Mouse (Mus musculus) hindbrain, postnatal 0 days (tissue): Measurements from ENCODE around the gene Gm13271. TPM values are rescaled to one million over a fixed set of nuclear protein-coding genes. Genes with fewer than 3 reads are reported as not detected.
"Not testable (repeated sequence)": the region's sequence is repeated elsewhere in the genome, so short reads cannot be mapped to it uniquely, and the experiment has no call there.

Source experiments
- ATAC-seq: fragments of 200-750 bp; cut with Nextera tagmentation; 2 replicates; pipeline ENCODE4 v1.8.0; 2017; ENCODE audit warnings: mild to moderate bottlenecking, moderate TSS enrichment, moderate library complexity
- DNase-seq: peaks from one replicate; pipeline ENCODE4 v3.0.0-alpha.2; 2015; ENCODE audit warnings: low spot score
- H3K27ac ChIP-seq: fragments of 300-500 bp; sonication (generic); 2 replicates; pipeline ENCODE4 v1.5.1; 2014; ENCODE audit warnings: mild to moderate bottlenecking
- H3K27me3 ChIP-seq: fragments of 300-500 bp; sonication (generic); 2 replicates; pipeline ENCODE4 v1.6.1; 2014; ENCODE audit warnings: low read length, mixed read lengths; ENCODE audit not compliant: insufficient read depth
- H3K36me3 ChIP-seq: fragments of 300-500 bp; sonication (generic); 2 replicates; pipeline ENCODE4 v1.6.1; 2014; ENCODE audit warnings: low read length, mixed read lengths; ENCODE audit not compliant: insufficient read depth
- H3K4me1 ChIP-seq: fragments of 300-500 bp; sonication (generic); 2 replicates; pipeline ENCODE4 v1.6.1; 2014; ENCODE audit warnings: antibody characterized with exemption, low read length, mixed read lengths; ENCODE audit not compliant: insufficient read depth
- H3K4me2 ChIP-seq: fragments of 300-500 bp; sonication (generic); 2 replicates; pipeline ENCODE4 v1.6.1; 2014; ENCODE audit warnings: low read depth, mild to moderate bottlenecking, low read length, moderate library complexity, mixed read lengths
- H3K4me3 ChIP-seq: fragments of 300-500 bp; sonication (generic); 2 replicates; pipeline ENCODE4 v1.5.1; 2014; ENCODE audit warnings: low read length
- H3K9ac ChIP-seq: fragments of 300-500 bp; sonication (generic); replicated peaks from 2 replicates; pipeline ENCODE4 v1.6.1; 2014; ENCODE audit warnings: mild to moderate bottlenecking, low read length, moderate library complexity, mixed read lengths
- H3K9me3 ChIP-seq: fragments of 300-500 bp; sonication (generic); 2 replicates; pipeline ENCODE4 v1.6.1; 2016; ENCODE audit warnings: low read length, mixed read lengths
- CTCF ChIP-seq: IDR thresholded peaks from 2 replicates; pipeline ENCODE4 v1.5.1; 2016; ENCODE audit warnings: antibody characterized with exemption, control low read depth, low read depth
- WGBS: fragments of 180-500 bp; shearing (Covaris S2); extraction: QIAGEN DNeasy Blood & Tissue Kit; methylation state at CpG from one replicate; pipeline ENCODE4 v1.1.7; 2014; 5-methylcytosine and 5-hydroxymethylcytosine counted together
- polyA plus RNA-seq: library from polyadenylated mRNA; unstranded; fragments of >200 nt; fragmentation: Nextera tagmentation; extraction: Ambion mirVana; gene quantifications from 2 replicates; pipeline ENCODE4 v1.2.1, GENCODE M21; 2015
- total RNA-seq: library from RNA; depleted of rRNA; stranded (reverse); fragments of >200 nt; gene quantifications from 2 replicates; pipeline ENCODE4 v1.2.3, GENCODE M21; 2014

Gm13271 gene
- total and polyA plus RNA-seq, 2 experiments from 2014 or later: not detected

DNA sequence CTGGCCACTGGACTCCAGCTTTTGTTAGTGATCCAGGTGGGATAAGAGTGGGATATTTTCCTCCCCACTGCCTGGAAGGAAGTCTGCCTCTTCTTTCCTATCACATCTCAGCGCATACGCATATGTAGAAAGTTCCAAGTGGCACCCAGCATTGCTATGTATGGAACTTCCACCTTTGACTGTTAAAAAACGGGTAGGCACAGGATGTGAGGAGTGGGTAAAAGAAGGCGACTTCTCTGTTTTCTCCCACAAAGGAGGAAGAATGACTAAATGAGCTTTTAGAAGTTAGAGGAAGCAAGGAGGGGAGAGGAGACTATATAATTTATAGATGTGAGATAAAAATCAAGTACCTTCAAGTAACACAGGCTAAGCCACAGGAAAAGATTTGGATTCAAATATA lies 13.2 kb upstream of the Gm13271 start:
- Histone ChIP-seq H3K27ac (no peak overlapping the region), H3K4me2 (no peak overlapping the region), H3K36me3 (no peaks in the 10 kb centered on the region), H3K27me3 (no peaks in the 10 kb centered on the region), H3K4me3 (no peak overlapping the region), H3K9ac (no peak overlapping the region), H3K4me1 (no peaks in the 10 kb centered on the region), H3K9me3 (no peaks in the 10 kb centered on the region)
- WGBS: 83% methylated on average over 4 of the region's 4 CpGs
- ATAC-seq (no peak), DNase-seq (no peak)
- TF ChIP-seq CTCF: no peak

DNA sequence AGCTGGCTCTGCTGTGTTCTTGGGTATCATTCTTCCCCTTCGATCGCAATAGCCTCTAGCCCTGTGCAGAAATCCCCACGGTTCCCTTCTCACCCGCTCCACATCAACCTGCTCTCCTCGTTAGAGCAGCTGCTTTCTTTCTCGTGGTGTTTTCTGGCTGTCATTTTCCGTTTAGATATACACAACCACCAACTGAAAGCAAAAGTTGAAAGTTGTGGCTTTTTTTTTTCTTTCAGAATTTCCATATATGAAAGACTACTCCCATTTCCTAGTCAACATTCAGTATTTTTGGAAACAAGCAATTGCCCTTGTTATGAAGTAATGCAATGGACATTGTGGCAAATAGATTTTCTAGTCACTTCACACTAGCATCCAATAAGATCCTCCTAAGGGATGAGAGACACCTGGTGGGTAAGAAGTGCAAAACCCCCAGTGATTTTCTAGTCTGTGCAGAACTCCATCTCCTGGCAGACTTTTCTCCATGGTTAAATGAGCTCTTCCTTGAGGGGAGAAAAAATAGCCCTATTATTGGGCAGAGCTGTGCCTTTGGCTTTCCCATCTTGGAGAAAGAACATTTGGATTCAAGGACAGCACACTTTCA lies 11.8 kb upstream of the Gm13271 start:
- ATAC-seq (no peak), DNase-seq (no peak)
- 80% methylated on average over 7 of the region's 7 CpGs for WGBS
- Histone ChIP-seq H3K4me3 (no peak overlapping the region), H3K27ac (no peak overlapping the region), H3K27me3 (no peaks in the 10 kb centered on the region), H3K9me3 (no peaks in the 10 kb centered on the region), H3K9ac (no peak overlapping the region), H3K36me3 (no peaks in the 10 kb centered on the region), H3K4me2 (no peak overlapping the region), H3K4me1 (no peaks in the 10 kb centered on the region)
- peak; percentile 39; the same call in 1 of the 2 replicates for TF ChIP-seq CTCF

DNA sequence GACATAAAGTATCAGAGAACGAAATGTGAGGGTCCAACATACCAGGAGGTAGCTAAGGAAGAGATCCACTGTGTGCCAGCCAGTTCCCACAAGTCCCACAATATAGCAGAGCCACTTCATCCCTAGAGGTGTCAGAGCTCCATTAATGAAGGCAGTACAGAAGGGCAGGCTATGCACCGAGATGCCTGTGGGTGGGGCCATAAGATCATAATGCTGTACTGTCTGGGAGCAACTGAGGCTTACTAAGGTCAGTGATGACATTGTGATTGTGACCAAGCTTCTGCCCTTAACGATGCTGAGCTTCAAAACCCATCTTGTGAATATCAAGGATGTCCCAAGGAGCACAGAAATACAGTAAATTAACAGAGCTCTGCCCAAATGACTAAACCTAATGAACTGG lies 10.5 kb upstream of the Gm13271 start:
- no peak for TF ChIP-seq CTCF
- Histone ChIP-seq H3K4me2 (no peak overlapping the region), H3K4me3 (no peak overlapping the region), H3K27ac (no peak overlapping the region), H3K9ac (no peak overlapping the region), H3K27me3 (no peaks in the 10 kb centered on the region), H3K36me3 (no peaks in the 10 kb centered on the region), H3K4me1 (no peaks in the 10 kb centered on the region), H3K9me3 (no peaks in the 10 kb centered on the region)
- DNase-seq (no peak), ATAC-seq (no peak)
- WGBS: 79% methylated on average over 3 of the region's 3 CpGs

DNA sequence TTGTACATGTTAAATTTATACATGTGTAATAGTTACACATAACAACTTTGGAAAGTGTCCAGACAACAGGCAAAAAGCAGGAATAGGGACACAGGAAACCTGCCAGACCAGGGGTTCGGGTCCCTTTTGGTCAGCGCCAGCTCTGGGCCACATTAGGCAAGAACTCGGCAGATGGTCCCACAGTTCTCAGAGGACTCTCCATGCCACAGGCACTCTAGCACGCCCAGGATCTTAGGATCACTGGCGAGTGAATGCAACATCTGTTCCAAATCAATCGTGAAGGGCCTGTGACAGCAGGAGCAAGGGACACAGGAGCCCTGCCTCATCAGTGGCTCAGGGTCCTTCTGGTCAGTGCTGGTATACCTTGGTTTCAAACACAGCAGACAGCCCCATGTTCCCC lies 4.7 kb upstream of the Gm13271 start:
- H3K9ac ChIP-seq: no peak overlapping the region
- ATAC-seq: no peak

DNA sequence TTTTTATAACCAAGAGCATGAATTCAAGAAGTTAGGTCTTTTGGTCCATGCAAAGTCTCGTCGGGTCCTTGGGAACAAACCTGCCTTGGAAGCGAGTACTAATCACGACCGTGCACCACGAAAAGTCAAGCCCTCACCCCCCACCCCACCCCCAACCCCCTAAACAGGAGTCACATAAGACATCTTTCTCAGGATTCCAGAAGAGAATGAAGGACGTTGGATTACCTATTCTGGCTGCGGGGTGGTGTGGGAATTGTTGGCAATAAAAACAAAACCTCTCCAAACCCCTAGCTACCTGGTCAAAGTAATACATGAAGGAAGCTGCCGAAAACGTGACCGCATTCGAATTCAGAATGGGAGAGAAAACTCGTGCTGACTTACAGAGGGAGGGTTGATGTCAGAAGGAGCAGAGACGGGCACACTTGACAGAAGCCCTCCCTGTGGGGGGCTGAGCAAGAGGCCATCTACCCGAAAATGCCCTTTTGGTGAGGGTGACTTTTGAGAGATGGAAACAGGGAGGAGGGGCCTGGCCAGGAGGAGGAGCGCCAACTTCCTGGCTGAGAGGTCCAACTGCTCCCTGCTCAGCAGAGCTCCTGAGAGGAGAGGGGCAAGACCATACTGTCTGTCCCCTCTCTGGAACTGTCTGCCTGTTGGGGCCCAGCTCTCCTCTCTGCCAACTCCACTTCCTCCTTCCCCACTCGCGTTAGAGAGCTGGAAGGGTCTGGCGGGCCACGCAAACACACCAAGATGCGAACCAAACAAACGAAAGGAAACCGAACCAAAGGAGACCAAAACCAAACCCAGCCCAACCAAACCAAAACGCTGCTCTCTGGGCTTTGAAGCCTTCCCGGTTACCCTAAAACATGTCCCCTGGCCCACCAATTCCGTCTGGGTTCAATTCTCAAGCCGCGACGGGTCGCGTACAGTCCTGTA lies 2.2 kb downstream of the Gm13271 start:
- not testable (repeated sequence) for H3K36me3 ChIP-seq, H3K4me1 ChIP-seq, H3K9me3 ChIP-seq, H3K27me3 ChIP-seq, ATAC-seq
- H3K9ac ChIP-seq: peak overlapping the region; percentile 37
- 12% methylated on average over 28 of the region's 31 CpGs for WGBS
- H3K4me2 ChIP-seq: peak overlapping the region; percentile 63
- DNase-seq: peak; percentile 1
- peak overlapping the region; percentile 41 for H3K4me3 ChIP-seq
- peak overlapping the region; percentile 78 for H3K27ac ChIP-seq

More for the DNA sequence above, 4.7 kb upstream of the Gm13271 start:
- Histone ChIP-seq H3K9me3 (no peaks in the 10 kb centered on the region), H3K36me3 (no peaks in the 10 kb centered on the region), H3K27ac (no peak overlapping the region), H3K27me3 (no peaks in the 10 kb centered on the region), H3K4me1 (no peaks in the 10 kb centered on the region), H3K4me3 (no peak overlapping the region), H3K4me2 (no peak overlapping the region)
- DNase-seq: no peak
- TF ChIP-seq CTCF: no peak
- WGBS: 63% methylated on average over 6 of the region's 6 CpGs

DNA sequence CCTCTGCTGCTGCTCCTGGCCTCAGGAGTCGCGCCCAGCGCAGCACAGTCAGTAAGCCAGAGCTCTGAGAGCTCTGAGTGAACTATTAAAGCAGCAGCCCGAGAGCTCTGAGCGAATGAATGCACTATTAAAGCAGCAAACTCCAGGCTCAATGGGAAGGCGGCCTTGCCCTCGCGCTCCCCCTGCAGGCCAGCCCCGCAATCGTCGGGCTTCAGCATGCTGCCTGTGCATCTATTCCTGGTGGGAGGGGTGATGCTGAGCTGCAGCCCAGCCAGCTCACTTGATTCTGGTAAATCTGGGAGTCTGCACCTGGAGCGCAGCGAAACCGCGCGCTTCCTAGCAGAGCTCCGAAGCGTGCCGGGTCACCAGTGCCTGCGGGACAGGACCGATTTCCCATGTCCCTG lies 3.0 kb downstream of the Gm13271 start:
- DNase-seq (peak; percentile 92), ATAC-seq (peak; percentile 100)
- not testable (repeated sequence) for H3K27me3 ChIP-seq, H3K36me3 ChIP-seq, H3K9ac ChIP-seq, H3K9me3 ChIP-seq, H3K4me1 ChIP-seq
- peak overlapping the region; percentile 78; the same call in 1 of the 2 replicates for H3K27ac ChIP-seq
- peak overlapping the region; percentile 63 for H3K4me2 ChIP-seq
- TF ChIP-seq CTCF: peak; percentile 81
- WGBS: 0% methylated on average over 19 of the region's 21 CpGs
- H3K4me3 ChIP-seq: peak overlapping the region; percentile 41

DNA sequence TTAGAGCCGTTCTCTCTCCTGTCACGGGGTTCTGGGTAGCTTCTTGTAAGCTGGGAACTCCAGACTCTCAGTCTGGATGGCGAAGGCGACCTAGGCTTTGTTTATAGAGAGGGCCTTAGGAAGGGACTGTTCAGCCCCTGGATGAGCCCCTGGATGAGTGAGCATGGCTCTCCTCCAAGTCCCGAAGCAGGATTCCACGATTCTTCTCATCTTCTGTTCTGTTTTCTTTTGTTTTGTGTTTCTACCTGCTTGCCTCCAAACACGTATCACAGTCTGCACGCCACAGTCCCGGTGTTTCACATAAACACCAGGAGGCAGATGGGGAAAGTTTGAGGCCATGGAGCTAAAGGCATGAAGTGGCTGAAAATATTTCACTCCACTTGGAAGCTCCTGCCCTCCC lies 4.1 kb downstream of the Gm13271 start:
- H3K4me3 ChIP-seq, H3K36me3 ChIP-seq, H3K4me2 ChIP-seq, H3K27ac ChIP-seq, H3K4me1 ChIP-seq, H3K9ac ChIP-seq, H3K27me3 ChIP-seq, DNase-seq, H3K9me3 ChIP-seq, ATAC-seq: not testable (repeated sequence)
- WGBS: 89% methylated on average over 9 of the region's 9 CpGs

DNA sequence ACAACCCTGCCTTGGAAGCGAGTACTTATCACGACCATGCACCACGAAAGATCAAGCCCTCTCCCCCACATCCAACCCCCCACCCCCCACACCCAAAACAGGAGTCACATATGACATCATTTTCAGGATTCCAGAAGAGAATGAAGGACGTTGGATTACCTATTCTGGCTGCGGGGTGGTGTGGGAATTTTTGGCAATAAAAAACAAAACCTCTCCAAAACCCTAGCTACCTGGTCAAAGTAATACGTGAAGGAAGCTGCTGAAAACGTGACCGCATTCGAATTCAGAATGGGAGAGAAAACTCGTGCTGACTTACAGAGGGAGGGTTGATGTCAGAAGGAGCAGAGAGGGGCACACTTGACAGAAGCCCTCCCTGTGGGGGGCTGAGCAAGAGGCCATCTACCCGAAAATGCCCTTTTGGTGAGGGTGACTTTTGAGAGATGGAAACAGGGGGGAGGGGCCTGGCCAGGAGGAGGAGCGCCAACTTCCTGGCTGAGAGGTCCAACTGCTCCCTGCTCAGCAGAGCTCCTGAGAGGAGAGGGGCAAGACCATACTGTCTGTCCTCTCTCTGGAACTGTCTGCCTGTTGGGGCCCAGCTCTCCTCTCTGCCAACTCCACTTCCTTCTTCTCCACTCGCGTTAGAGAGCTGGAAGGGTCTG lies 5.1 kb downstream of the Gm13271 start, which contains the start of gene Gm13283:
Gene Gm13283 (plus strand): TSS at position 510 of the 659 bp plus-strand sequence.
- not testable (repeated sequence) for H3K9me3 ChIP-seq, H3K36me3 ChIP-seq, H3K27ac ChIP-seq, ATAC-seq, H3K27me3 ChIP-seq, DNase-seq, H3K4me1 ChIP-seq, H3K9ac ChIP-seq
- Histone ChIP-seq H3K4me2 (peak within 1 kb of the TSS; percentile 50), H3K4me3 (peak within 1 kb of the TSS; percentile 25)
- 23% methylated on average over 6 of the region's 14 CpGs for WGBS
